Mouse (Mus musculus): Measurements from ENCODE around the gene Hif3a. TPM values are rescaled to one million over a fixed set of nuclear protein-coding genes. Genes with fewer than 3 reads are reported as not detected.

Hif3a gene
- total and polyA plus RNA-seq, 3 experiments, result 8.0 to 37.9 TPM; not detected in 1

GRCm38 (mm10) chr7:17078076-17078654 lies 15.9 kb upstream of the Hif3a start:
- H3K27me3 ChIP-seq (ENCODE audit: control insufficient read depth in 1 of 2, insufficient read depth in 2 of 2, low read length in 2 of 2), result no peaks in the 10 kb centered on the region
- peaks cover 2 to 5% of the 10 kb centered on the region in 2 experiments; a peak in 2 of 4 replicates for H3K4me1 ChIP-seq (ENCODE audit: control insufficient read depth in 1 of 2, insufficient read depth in 2 of 2, low read length in 2 of 2)
- DNase-seq (ENCODE audit: low read depth, low spot score), result no peak
- no peak overlapping the region for H3K9ac ChIP-seq (ENCODE audit: control insufficient read depth, low read depth, low read length, poor library complexity, severe bottlenecking)
- no peaks in the 10 kb centered on the region for H3K79me2 ChIP-seq (ENCODE audit: control insufficient read depth, insufficient read depth, low read length, poor library complexity)
- H3K9me3 ChIP-seq (replicated peaks; ENCODE audit: insufficient read depth, low read length), result no peaks in the 10 kb centered on the region
- H3K4me3 ChIP-seq (ENCODE audit: control insufficient read depth in 1 of 2, insufficient read depth in 1 of 2, low read depth in 2 of 2, low read length in 2 of 2), result no peak overlapping the region
- no peak overlapping the region for H3K27ac ChIP-seq (ENCODE audit: control insufficient read depth, low read depth, low read length)
- TF ChIP-seq NELFE (IDR thresholded peaks at IDR 0.05; ENCODE audit: low read depth, low read length) (no peak), ZNF384 (IDR thresholded peaks at IDR 0.05; ENCODE audit: low read depth, low read length) (no peak), TCF12 (IDR thresholded peaks at IDR 0.05; ENCODE audit: low read depth, low read length) (no peak)
- H3K36me3 ChIP-seq (ENCODE audit: control insufficient read depth in 1 of 2, insufficient read depth in 2 of 2, low read length in 2 of 2), result peaks cover 0 to 2% of the 10 kb centered on the region in 2 experiments; a peak in 2 of 4 replicates

GRCm38 (mm10) chr7:17076542-17076941 lies 14.3 kb upstream of the Hif3a start:
- no peak for DNase-seq (ENCODE audit: low read depth, low spot score)
- no peak for TF ChIP-seq TAL1 (IDR thresholded peaks at IDR 0.05; ENCODE audit: low read length)
- TF ChIP-seq NRF1 (IDR thresholded peaks at IDR 0.05; ENCODE audit: insufficient read depth, low read depth, low read length, poor library complexity, severe bottlenecking), result no peak
- TF ChIP-seq RCOR1 (IDR thresholded peaks at IDR 0.05; ENCODE audit: low read depth, low read length), result no peak
- TF ChIP-seq MXI1 (IDR thresholded peaks at IDR 0.05; ENCODE audit: low read depth, low read length), result no peak
- no peak for TF ChIP-seq POLR2A (IDR thresholded peaks at IDR 0.05; ENCODE audit: control insufficient read depth in 1 of 2, insufficient read depth in 1 of 2, low read depth in 1 of 2, low read length in 2 of 2, poor library complexity in 1 of 2)
- TF ChIP-seq ELF1 (IDR thresholded peaks at IDR 0.05; ENCODE audit: low read depth, low read length), result no peak
- no peak for TF ChIP-seq ZKSCAN1 (IDR thresholded peaks at IDR 0.05; ENCODE audit: low read depth, low read length)
- TF ChIP-seq ETS1 (IDR thresholded peaks at IDR 0.05; ENCODE audit: low read depth, low read length), result no peak
- no peak for TF ChIP-seq MAZ (IDR thresholded peaks at IDR 0.05; ENCODE audit: low read depth, low read length)
- no peak for TF ChIP-seq POLR2AphosphoS5 (IDR thresholded peaks at IDR 0.05; ENCODE audit: borderline replicate concordance, low read depth, low read length)

More at GRCm38 (mm10) chr7:17076542-17076941, 14.3 kb upstream of the Hif3a start:
- no peak overlapping the region for H3K27ac ChIP-seq (ENCODE audit: control insufficient read depth, low read depth, low read length)
- H3K36me3 ChIP-seq (ENCODE audit: control insufficient read depth in 1 of 2, insufficient read depth in 2 of 2, low read length in 2 of 2), result peaks cover 0 to 2% of the 10 kb centered on the region in 2 experiments; a peak in 2 of 4 replicates
- no peak overlapping the region for H3K4me3 ChIP-seq (ENCODE audit: control insufficient read depth in 1 of 2, insufficient read depth in 1 of 2, low read depth in 2 of 2, low read length in 2 of 2)
- H3K9me3 ChIP-seq (replicated peaks; ENCODE audit: insufficient read depth, low read length), result no peaks in the 10 kb centered on the region
- H3K9ac ChIP-seq (ENCODE audit: control insufficient read depth, low read depth, low read length, poor library complexity, severe bottlenecking), result no peak overlapping the region
- H3K4me1 ChIP-seq (ENCODE audit: control insufficient read depth in 1 of 2, insufficient read depth in 2 of 2, low read length in 2 of 2), result peaks cover 2 to 5% of the 10 kb centered on the region in 2 experiments; a peak in 2 of 4 replicates
- H3K79me2 ChIP-seq (ENCODE audit: control insufficient read depth, insufficient read depth, low read length, poor library complexity), result no peaks in the 10 kb centered on the region
- H3K27me3 ChIP-seq (ENCODE audit: control insufficient read depth in 1 of 2, insufficient read depth in 2 of 2, low read length in 2 of 2), result no peaks in the 10 kb centered on the region

All from MEL (cell line).